Mouse (Mus musculus) spleen, embryonic (tissue): ENCODE results near the gene Adam23.
"Not testable (repeated sequence)": the region's sequence is repeated elsewhere in the genome, so short reads cannot be mapped to it uniquely, and the experiment has no call there.

ENCODE experiments used
- CTCF ChIA-PET: fragments of 350-600 bp; sonication (Branson Sonifier 250); formaldehyde crosslinking; loops from one replicate; lab custom pipeline; 2022; lab: Charles Lee

The Adam23 gene

DNA sequence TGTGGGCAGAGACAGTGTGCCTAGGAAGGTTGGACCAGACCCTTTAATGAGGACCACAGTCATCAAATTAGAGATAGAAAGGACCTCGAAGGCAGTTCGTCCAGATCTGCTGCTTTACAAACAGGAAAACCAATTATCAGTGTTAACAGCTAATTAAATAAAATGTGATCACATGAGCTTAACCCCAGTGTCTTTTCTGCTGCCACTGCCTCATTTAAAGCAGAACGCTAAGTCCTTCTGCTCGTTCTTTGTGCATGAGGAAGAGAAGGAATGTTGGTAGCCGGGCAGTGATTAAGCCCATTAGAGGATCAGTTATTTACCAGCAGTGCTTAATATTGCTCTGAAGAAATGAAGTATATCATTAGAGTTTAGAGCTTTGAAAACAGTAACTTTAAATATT, 131.1 kb downstream of the Adam23 start:
- CTCF ChIA-PET, result no interaction called here

DNA sequence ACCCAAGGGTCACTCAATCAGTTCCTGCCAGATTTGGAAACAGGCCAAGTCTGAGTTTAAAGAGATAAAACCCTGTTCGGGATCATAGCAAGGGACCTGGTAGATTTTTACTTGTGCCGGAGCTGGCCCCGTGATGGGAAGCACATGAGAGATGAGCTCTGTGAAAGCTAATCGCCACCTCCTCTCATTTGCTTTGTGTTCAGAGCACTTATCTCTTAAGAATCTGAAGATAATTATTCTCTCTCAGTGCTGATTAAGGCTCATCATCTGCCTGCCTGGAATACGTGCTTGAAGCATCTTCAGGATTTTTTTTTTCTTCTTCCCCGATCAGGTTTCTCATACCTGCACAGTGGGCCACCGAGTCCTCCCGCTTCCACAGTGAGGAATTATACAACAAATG, 133.5 kb downstream of the Adam23 start:
- CTCF ChIA-PET, result no interaction called here

DNA sequence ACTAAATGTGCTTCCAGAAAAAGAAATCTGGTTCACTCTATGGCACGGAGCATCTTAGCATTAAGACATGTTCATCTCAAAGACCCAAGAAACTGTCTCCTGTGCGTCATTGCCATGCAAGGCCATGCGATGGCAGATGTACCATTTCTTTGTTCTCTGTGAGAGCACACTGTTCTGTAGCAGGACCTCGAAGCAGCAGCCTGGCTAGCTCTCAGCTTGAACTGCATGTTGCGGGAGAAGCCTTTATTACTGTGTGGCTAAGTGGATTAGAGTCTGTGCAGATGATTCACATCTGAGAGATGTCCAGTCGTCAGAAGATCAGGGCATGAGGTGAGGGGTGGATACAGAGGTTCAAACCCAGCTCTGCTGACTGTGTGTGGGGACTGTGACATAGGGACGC, 141.2 kb downstream of the Adam23 start:
- CTCF ChIA-PET, result no interaction called here

DNA sequence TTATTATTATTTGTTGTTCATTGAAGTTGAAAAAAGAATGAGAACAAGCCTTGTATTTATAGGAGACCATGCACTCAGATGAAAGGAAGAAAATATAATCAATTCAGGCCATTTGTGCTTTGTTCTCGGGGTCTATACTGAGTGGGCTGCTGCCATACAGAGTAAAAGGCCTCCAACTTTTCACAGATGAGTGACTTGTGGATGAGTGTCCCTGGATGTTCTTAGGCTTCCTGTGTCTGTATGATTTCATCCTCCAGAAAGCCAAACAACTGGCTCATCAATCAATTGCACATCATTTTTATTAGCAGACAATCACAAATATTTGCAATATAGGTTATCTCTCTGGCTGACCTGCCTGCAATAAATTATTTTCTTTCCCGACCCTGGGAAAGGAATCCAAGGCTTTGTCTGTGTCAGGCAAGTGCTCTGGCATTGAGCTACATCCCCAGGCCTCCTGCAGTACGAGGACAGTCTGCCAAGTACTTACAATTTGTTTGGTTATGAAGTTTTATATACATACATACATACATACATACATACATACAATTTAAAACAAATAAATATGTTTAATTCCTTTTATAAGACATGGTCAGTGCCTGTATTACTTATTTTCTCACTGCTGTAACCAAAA, 158.3 kb downstream of the Adam23 start:
- CTCF ChIA-PET, result no interaction called here

DNA sequence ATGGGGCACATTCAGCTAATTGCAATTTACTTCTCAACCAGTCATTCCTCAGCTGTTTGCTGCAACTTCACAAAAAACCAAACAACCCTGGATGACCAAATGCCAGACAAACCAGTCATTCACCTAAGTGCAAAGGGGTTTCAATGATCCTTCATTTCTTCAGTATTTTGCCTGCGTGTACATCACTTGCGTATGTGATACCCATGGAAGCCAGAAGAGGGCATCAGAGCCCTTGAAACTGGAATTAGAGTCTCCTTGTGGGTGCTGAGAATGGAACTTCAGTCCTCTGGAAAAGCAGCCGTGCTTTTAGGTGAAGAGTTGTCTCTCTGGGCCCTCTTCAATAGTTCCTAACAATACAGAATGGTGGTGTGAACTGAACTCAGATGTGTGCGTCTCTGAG, 163.9 kb downstream of the Adam23 start:
- CTCF ChIA-PET, result no interaction called here

DNA sequence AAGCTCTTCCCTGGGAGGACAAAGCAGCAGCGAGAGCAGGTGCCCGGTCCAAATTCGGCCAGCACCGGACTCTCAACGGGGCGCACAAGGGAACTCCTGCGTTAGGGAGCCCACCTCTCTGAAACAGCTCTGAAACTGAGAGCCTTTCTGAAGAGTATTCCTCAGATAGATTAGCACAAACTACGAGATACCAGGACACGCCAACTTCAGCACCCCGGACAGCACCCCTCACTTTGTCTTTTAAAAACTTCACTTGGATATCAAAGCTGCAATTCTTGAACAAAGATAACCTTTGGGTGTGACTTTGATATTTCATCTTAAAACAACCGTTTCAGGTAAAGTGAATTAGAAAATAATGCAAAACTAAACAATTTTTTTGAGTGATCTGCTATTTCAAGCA, 168.9 kb downstream of the Adam23 start:
- CTCF ChIA-PET, result no interaction called here

DNA sequence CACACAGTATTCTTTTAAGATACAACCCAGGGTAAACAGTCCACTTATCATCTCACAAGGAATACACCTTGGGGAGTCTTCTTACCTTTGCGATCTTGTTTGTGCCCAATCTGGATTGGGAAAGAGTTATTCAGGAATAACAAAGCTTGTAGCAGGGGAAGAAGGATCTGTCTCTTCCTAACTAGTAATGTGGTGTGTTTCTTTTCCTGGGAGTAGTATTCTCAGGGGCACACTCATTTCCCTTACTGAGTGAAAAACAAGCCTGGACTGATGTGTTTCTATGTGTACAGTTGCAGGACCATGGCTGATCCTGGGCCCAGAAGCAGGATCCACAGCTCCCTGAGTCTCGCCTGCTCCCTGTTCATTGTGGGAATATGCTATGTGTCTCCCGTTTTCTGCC, 170.0 kb downstream of the Adam23 start, which contains the start of gene Gm39653:
TSS of gene Gm39653 (plus strand) at position 301 of the 400 bp plus-strand sequence.
- CTCF ChIA-PET, result no interaction called here

DNA sequence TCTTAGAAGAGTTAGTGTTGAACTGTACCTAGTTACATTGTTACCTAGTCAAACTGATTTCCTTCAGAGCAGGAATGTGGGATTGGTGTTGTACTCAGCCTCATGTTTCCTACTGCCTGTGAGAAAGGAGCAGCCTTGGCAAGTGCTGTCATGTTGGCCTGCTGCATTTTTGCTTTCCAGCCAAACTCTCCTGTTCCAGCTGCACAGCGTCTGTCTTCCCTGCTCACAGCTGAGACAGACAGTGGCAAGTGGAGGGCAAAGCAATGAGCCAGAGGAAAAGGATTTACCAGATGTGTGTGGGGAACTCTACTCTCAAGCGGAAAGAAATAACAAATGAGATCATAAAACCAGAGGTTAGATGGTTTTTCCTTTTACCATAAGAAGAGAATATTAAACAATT, 182.5 kb downstream of the Adam23 start:
- CTCF ChIA-PET, result no interaction called here

DNA sequence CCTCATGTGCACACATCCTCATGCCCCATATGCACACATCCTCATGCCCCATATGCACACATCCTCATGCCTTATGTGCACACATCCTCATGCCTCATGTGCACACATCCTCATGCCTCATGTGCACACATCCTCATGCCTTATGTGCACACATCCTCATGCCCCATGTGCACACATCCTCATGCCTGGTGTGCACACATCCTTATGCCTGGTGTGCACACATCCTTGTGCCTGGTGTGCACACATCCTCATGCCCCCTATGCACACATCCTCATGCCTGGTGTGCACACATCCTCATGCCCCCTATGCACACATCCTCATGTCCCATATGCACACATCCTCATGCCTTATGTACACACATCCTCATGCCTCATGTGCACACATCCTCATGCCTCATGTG, 184.7 kb downstream of the Adam23 start:
- CTCF ChIA-PET, result not testable (repeated sequence)

DNA sequence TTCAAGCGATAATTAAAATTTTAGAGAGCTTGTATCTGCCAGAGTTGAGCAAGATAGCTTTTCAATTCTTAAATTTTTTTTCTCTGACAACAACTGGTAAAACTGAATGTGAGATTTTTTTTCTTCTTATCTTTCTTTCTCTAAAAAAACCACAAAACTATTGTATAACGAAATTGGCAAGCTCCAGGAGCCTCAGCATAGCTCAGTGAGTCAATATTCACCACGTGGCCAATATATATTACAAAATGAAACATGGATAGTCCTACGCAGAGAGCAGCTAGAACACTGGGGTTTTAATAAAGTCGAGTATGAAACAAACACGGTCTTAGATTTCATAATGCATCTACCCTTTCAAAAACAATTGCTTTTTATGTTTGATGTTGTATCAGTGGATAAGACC, 194.2 kb downstream of the Adam23 start:
- CTCF ChIA-PET, result no interaction called here
